Comparison of ENCODE assay signal across 22 mouse cellular contexts in the genomic region with DNA sequence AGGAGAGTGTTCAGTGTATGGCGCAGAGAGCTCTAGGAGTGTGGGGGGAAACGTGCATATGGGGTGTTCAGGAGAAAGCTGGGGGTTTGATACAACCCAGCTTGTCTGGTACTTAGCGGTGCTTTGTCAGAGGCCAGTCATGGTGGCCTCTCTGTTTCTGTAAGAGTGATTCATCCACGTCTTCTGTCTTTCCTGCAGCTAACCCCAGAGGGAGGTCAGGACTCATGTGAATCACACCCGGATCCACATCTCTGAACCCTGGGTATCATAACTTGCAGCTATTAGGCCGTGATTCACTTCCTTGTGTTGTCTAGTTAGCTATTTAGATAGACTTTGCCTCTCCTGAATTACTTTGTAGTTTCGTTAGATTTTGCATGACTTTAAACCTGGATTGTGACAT. TPM values are rescaled to one million over a fixed set of nuclear protein-coding genes. Genes with fewer than 3 reads are reported as not detected.
"Had no signal": no experiment of that assay in that cellular context is flagged by ENCODE, and none has a peak within 500 bp of the region (broad histone marks: within the 10 kb centered on the region; RNA-seq: fewer than 3 reads in every experiment).

No protein-coding gene starts in this region.

- H3K36me3 ChIP-seq: kidney, embryonic 15.5 days; limb, embryonic 12.5 days; limb, embryonic 15.5 days; lung, embryonic 15.5 days; midbrain, embryonic 10.5 days; midbrain, embryonic 13.5 days had no signal

- H3K4me1 ChIP-seq: lung, embryonic 15.5 days; midbrain, embryonic 10.5 days; midbrain, embryonic 13.5 days had no signal

- H3K4me3 ChIP-seq: kidney, embryonic 15.5 days; limb, embryonic 12.5 days; limb, embryonic 15.5 days; lung, embryonic 15.5 days; megakaryocyte, embryonic 14.5 days; midbrain, embryonic 10.5 days; midbrain, embryonic 13.5 days had no signal

- DNase-seq: kidney, adult 8-10 months; kidney, postnatal 10 days; kidney, postnatal 36 days; left cerebral cortex, postnatal 4 days; lung, adult 18-20 months; lung, postnatal 10 days; lung, postnatal 36 days; right cerebral cortex, adult 18-20 months; right cerebral cortex, postnatal 14 days; right cerebral cortex, postnatal 4 days; thymus, postnatal 36 days had no signal

- H3K27me3 ChIP-seq: kidney, embryonic 15.5 days; limb, embryonic 12.5 days; limb, embryonic 15.5 days; lung, embryonic 15.5 days; midbrain, embryonic 13.5 days had no signal

- ATAC-seq: midbrain, embryonic 13.5 days; midbrain, embryonic 16.5 days had no signal

- H3K9ac ChIP-seq: kidney, embryonic 15.5 days; limb, embryonic 12.5 days; limb, embryonic 15.5 days; liver, embryonic 14.5 days; lung, embryonic 15.5 days; midbrain, embryonic 13.5 days had no signal

- H3K4me2 ChIP-seq: kidney, embryonic 15.5 days; limb, embryonic 12.5 days; limb, embryonic 15.5 days; liver, embryonic 11.5 days; lung, embryonic 15.5 days; midbrain, embryonic 13.5 days had no signal

- H3K9me3 ChIP-seq: kidney, embryonic 15.5 days; limb, embryonic 12.5 days; limb, embryonic 15.5 days; lung, embryonic 15.5 days; midbrain, embryonic 10.5 days; midbrain, embryonic 13.5 days had no signal

- H3K27ac ChIP-seq: kidney, embryonic 15.5 days; limb, embryonic 12.5 days; limb, embryonic 15.5 days; liver, embryonic 14.5 days; lung, embryonic 15.5 days; midbrain, embryonic 10.5 days; midbrain, embryonic 13.5 days; stomach, postnatal 0 days had no signal

RNA-seq across cellular contexts. Expression of gene Glp1r, which starts 54.1 kb away (rescaled TPM):
- polyA plus RNA-seq: limb, embryonic 12.5 days; midbrain, embryonic 10.5 days had no signal
